Mouse (Mus musculus): ENCODE data around the gene Slc9a6.

Gene Slc9a6

DNA sequence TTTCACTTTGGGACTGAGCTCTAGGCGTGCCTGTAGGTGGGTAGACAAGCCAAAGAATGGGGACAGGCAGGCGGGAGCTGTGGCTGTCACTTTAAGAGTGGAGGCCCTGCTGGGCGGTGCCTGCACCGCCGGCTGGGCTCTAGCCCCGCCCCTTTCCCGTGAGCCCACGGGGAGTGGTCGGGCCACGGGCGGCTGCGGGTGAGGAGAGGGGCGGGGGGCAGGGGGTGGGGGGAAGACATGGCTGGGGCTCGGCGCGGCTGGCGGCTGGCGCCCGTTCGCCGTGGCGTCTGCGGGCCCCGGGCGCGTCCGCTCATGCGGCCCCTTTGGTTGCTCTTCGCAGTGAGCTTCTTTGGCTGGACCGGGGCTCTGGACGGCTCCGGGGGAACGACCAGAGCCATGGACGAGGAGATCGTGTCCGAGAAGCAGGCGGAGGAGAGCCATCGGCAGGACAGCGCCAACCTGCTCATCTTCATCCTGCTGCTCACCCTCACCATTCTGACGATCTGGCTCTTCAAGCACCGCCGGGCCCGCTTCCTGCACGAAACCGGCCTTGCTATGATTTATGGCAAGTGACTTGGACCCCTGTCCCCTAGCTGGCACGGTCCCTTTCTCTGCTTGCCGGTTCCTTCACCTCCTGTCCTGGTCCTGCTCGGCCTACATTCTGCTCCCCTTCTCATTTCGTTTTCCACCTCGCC lies at the start of gene Slc9a6:
Gene Slc9a6, plus strand, starts transcription at position 135 of the 695 bp plus-strand sequence.
- DNase-seq = peak; percentile 82 to 91

DNA sequence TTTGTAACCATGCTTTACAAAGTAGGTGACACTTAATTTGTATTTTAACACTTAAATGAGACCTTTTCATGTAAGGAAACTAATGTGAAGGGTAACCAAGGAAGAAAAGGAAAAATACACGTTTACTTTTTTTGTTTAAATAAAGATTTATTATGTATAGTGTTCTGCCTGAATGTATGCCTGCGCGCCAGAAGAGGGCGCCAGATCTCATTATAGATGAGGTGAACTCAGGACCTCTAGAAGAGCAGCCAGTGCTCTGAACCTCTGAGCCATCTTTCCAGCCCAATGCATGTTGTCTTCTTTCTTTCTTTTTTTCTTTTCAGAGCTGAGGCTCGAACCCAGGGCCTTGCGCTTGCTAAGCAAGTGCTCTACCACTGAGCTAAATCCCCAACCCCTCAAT lies 37.1 kb upstream of the Slc9a6 start:
- peak; percentile 25 to 39 for DNase-seq

DNA sequence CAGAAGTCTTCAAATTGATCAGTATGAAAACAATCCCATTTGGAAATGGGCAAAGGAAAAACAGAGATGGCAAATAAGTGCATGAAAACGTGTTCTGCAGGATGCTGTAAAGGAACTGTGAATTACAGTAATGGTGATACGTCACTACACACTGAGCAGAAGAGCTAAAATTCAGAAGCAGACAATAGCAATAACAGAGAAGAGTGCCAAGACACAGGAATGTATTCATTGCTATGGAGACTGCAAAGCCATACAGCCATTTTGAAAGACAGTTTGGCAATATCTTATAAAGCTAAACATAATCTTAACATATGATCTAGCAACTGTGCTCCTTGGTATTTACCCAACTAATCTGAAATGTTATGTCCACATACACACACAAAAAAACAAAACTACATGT lies 31.4 kb upstream of the Slc9a6 start:
- DNase-seq = no peak

DNA sequence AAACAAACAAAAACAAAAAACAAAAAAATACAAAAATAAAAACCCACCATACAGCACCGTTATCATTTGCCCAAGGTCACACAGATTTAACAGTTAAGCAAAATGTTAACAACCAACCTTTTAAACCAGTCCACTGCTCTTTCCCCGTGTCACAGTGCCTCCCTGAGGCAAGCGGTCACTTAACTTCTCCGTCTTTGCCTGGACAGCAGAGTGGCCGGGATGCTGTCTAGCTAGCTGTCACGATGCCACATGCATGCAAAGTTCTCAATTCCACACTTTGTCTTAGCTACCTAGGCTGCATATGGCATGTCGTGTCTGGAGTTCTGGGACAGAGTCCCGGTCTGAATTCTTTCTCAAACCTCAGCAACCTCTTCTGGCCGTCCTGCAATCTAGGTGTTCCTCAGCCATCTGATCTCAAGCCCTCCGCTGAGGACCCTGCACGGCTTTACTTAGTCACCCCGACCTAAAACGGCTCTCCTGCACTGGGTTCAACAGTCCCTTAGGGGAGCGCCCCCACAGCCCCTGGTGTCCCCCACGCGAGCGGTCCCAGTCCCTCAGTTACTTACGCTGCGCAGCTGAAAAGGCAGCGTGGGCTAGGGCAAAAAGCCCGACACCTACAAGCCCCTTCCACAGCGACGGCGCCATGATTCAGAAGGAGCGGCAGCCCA lies 12.2 kb upstream of the Slc9a6 start:
- peak; percentile 36 to 47 for DNase-seq

DNA sequence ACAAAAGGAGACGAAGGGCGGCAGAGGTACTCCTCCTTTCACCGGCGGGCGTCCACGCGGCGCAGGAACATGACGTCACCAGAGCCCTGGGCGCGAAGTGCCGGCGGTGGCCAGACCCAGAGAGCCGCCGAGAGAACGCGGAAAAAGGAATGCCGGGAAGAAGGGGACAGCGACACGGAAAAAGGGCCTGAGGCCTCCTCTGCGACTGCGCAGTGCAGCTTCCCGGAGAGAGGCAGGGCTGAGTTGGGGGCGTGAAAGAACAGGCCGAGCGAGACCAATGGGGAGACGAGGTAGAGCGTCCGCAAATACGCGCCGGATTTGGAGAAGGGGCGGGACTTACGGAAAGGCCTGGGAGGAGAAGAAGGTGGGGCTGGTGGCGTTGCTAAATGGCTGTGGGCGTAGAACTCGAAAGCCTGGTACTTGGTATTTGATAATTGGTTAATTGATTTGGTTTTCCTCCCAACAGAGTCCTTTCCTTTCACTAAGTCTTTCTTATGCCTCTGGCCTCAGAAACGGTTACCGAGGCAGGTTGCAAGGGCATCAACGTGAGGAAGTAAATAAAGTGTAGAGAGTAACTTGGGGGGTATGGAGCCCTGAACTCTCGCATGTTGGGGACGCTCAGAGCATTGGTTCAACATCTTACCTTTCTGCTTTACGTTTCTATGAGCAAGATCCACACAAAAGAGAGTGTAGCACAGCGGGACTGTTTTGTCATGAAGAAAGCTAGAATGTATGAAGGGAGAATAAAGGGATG lies 11.5 kb upstream of the Slc9a6 start, which contains the start of gene Mmgt1:
Gene Mmgt1, minus strand, starts transcription at position 183 of the 754 bp plus-strand sequence.
- DNase-seq = peak; percentile 93 to 96

DNA sequence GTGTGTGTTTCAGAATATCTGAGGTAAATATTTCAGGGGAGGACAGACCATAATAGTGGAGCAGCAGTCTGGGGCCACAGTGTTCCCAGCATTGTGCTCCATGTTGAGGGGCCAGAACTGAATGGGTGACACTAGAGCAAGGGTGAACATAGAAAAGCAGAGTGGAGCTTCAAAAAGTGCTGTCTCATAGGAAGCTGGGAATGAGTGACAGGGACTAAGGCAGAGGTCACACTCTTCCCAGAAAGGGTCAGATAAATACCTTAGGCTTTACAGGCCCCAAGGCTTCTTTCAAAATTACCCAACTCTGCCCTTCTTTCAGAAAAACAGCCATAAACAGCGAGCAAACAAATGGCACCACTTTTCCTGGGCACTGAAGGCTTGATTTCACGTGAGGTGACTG lies 3.0 kb upstream of the Slc9a6 start:
- DNase-seq = no peak

DNA sequence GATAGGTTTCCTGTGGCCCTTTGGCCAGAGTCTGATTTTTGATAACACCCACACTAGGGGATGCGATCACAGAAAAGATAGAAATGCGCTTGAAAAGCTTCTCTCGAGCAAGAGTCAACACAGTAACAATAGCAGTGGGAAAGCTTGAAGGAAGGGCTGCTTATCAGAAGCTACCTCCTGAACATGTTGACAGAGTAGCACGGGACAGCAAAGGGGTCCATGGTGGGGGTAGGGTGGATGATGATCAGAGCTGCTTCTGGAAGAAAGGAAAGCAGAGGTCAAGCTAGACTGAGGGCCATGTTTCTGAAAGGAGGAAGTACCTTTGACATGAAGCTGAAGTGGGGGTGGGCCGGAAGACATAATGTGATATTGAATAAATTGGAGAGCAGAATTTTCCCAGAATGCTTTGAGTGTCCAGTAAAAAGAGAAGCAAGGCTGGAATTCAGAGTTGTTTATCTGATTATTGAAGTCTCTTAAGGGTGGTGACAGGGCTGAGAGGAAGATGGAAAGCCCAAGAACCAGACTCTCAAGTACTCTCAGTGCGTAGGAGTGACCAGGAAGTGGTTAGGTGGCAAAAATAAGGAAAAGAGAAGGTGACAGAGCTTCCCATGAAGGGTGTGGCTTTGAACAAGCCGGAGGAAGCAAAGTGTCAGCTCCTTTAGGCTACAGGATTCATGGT lies 2.4 kb upstream of the Slc9a6 start:
- DNase-seq = no peak

DNA sequence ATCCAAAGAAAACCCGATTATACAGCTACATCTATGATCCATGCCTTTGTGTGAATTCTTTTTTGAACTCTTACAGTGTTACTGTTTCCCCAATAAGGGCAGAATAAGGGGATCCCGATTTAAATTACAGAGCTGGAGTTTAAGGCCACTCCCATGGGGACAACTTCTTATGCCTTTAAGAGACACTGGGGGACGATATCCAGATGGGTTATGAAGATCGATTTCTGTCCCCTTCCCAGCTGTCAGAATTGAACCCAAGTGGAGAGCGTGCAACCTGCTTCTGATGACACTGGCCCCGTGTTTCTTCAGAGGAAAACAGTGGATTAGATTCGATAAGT lies 303 bp upstream of the Slc9a6 start:
- no peak for DNase-seq

DNA sequence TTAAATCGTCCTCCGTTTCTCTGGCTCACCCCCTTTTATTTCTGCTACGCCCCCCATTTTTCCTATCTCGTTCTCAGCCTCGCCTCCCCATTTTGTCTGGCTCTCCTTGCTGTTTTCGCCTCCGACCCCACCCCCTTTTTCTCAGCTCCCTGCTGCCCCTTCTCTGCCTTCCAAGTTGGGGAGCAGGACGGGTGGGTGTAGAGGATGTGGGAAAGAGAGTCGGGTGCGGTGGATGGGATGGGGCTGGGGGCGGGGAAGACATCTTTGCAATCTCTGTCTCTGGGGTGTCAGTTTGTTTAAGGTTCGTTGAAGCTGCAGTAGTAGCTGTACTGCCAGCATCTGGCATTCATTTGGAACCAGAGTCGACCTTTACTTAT lies 749 bp downstream of the Slc9a6 start:
- DNase-seq = peak; percentile 30 to 40

DNA sequence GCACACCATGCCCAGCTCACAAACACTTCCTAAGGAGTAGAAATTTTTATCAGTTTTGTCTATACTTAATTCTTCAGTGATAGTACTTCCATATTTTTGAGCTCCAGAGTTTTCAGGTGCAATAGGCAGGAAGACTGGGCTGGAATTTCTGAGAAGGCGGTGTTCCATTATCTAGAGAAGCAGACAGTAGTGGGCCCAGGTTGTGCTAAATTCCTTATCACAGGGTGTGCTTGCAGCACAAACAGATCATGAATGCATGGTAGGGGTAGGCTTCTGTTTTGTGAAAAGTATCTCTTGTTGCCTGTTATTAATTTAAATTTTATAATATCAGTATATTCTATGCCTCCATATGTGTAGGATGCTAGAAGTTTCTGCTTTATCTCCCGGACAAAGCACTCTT lies 5.7 kb downstream of the Slc9a6 start:
- DNase-seq = no peak

DNA sequence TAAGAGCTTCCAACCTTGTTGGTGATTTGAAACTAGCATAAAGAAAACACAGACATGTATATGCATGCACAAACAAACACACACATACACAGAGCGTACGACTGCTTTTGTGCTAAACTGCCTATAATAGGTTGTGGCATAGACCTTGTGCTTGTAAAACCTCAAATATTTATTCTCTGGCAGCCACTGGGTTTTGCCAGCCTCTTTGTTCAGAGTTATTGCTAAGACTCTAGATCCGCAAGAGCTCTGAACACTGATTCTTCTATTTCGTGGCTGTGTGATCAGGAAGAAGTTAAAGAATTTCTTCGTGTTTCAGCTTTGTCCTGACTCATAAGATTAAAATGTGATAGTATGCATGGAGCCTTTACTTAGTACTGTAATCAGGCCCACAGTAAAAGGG lies 26.6 kb downstream of the Slc9a6 start:
- no peak for DNase-seq

DNA sequence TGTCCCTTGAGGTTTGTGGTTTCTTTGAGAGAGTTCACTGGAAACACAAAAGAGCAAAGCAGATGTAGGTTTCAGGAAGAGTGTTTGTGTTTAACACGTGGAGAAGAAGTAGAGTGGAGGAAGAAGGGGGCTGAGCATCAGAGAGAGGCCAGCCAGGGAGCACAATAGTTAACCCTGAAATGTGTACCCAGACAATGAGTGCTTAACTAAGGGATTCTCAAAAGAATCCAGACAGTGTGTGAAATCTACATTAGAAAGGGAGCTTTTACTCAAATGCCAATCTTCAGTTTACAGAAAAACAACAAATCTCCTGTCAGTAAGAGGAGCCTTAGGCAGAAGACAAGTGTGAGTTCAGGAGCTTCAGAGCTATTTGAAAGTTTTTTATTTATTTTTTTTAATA lies 30.5 kb downstream of the Slc9a6 start:
- DNase-seq = no peak

DNA sequence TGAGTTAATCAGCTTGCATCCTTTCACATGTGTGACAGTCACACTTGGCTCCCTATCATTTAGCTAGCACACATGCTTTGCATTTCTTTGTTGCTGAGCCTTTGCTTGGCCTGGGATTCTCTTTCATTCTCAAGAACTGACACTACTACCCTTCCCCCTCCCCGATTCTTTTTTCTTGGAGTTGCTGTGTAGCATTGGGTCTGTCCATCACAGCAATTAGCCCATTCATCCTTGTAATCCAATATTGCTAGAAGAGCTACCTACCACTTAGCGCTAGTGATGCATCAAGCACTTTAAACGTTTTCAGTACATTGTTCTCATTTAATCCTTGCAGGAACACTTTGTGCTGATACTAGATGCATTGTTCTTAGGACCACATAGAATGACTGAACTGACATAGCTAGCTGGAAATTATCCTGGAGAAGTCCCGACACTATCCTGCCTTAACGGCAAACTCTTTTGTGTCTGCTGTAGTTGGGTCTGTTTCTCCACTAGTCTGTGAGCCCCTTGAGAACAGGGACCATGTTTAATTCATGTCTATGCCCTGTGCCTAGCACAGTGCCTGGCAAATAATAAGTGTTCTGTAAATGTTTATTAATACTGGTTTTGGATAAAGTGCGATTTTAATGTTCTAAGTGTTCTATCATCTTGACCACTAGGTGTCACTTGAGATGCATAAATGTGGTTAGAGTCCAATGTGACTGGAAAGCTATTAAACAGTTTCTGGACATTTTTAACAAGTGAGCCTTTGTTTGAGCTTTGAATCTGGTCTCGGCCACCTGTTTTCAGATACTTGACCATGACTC lies 40.2 kb downstream of the Slc9a6 start:
- DNase-seq = peak in 1 of 2 experiments; percentile 35

DNA sequence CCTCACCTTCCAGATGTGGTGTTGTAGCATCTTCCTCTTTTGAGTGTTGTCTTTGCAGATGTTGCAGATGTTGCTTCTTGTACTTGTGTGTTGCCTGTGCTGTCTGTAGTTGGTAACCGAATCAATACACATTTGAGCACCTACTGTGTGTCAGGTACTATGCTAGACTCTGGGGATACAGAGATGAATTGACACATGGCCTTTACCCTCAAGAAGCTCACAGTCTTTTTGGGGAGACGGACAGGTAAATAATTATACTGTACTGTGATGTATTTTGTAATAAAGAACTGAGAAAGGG lies 40.7 kb downstream of the Slc9a6 start:
- DNase-seq = no peak

DNA sequence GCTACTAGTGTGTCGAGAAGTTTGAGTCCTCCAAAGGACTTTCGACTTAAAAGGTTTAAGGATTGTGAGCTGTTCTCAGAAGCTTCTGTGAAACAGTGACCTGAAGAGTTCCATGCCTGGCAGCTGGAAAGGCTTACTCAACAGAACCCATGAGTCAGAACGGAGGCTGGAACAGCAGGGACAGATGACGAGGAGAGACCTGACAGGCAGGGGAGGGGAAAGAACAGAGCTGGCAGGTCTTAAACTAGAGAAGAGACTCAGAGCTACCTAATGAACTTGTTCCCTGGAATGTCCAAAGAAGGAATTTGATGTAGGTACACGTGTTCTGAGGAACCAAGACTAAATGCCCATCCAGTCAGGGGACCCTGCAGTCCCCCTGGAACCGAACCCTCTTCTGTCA lies 41.3 kb downstream of the Slc9a6 start:
- no peak for DNase-seq

DNA sequence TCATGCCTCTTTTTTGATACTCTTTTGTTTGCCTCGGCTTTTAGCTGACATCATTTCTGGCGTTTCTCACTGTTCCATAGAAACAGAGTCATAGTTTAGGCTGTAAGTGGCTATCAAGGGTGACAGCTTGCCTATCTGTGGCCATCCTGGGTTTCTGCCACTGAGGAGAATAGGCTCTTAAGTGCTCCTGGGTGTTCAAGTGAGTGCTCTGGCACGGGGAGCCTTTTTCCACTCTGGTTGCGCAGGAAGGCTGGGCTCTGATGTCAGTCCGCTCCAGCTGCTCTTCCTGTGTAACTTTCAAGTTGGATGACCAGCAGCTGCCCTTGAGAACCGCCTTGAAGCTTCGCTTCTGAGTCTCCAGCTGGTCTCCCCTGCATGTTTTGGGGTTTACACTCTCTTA lies 42.2 kb downstream of the Slc9a6 start:
- DNase-seq = peak in 1 of 2 experiments; percentile 10

DNA sequence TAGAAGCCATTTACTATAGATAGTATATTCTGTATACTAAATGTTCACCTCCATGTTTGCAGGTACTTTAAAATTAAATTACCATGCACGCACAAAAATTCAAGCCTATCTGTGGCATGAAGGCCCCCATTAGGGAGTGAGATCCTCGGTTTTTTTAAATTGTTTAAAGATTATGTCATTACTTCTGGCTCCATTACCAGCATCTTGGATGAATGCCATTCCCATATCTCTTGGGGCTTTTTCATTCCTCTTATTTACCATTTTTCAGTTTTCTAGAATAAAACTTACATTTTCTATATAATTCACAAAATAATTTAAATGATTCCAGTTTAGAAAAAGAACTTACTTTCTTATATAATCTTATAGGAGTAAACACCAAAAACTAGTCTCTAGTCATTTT lies 46.1 kb downstream of the Slc9a6 start:
- no peak for DNase-seq

DNA sequence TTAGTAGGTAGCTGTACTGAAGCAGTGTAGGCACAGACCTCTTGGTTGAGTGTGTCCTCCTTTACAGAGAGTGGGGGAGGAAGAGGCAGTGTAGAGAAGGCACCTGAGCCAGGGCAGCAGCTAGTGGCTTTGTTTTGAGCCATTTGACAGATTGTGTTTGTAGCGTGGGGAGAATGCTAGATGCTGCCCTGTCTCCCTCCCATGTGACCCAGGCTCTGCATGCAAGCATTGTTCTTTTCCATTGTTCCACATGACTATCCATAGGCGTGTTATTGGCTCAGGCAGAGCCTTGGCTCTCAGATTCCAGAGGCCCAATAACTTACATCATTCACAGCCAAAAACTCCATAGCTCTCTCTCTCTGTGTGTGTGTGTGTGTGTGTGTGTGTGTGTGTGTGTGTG lies 49.7 kb downstream of the Slc9a6 start:
- no peak for DNase-seq

DNA sequence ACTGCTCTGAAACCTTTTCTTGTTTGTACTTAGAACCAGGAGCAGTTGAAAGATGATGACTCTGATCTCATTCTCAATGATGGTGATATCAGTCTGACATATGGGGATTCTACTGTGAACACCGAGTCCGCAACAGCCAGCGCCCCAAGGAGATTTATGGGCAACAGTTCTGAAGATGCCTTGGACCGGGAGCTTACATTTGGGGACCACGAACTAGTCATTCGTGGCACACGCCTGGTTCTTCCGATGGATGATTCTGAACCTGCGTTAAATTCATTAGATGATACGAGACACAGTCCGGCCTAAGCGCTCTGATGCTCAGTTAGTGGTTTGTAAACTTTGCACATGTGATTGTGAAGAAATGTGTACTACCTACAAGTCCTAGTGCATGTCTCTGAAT lies 51.6 kb downstream of the Slc9a6 start:
- no peak for DNase-seq

DNA sequence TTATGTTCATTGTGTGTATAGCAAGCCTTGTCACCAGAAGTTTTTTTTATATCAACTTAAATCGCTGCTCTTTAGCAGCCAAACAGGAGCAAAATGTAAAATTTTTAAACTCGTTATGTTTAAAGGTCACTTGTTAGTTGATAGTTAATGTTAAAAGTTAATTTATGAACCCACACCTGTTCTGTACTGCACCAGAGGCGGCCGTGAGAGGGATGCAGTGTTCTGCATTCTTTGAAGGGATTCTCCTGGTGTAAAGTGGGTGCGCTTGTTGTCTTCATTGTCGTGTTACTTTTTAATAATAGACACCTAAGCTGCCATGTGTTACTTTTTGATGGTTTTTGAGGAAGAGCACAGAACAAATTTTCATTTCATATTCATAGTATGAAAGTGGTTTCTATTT lies 52.8 kb downstream of the Slc9a6 start:
- no peak for DNase-seq

DNA sequence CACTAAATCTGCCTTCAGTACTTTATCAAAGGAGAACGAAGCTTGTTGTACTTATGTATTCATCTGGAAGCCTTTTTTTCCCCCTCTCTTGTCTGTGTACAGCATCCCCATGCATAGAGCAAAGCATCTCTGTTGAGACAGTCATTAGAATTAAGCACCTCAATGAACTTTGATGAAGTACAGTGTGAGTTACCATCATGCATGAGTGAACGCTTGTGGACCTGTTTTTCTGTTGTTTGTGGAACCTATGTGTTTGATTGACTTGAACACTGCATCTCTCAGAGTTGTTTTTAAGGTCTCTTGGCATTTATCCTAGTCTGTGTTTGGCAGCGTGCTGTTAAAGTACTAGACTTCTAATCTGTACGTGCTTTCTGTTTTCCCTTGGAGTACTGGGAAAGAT lies 53.8 kb downstream of the Slc9a6 start:
- no peak for DNase-seq

DNA sequence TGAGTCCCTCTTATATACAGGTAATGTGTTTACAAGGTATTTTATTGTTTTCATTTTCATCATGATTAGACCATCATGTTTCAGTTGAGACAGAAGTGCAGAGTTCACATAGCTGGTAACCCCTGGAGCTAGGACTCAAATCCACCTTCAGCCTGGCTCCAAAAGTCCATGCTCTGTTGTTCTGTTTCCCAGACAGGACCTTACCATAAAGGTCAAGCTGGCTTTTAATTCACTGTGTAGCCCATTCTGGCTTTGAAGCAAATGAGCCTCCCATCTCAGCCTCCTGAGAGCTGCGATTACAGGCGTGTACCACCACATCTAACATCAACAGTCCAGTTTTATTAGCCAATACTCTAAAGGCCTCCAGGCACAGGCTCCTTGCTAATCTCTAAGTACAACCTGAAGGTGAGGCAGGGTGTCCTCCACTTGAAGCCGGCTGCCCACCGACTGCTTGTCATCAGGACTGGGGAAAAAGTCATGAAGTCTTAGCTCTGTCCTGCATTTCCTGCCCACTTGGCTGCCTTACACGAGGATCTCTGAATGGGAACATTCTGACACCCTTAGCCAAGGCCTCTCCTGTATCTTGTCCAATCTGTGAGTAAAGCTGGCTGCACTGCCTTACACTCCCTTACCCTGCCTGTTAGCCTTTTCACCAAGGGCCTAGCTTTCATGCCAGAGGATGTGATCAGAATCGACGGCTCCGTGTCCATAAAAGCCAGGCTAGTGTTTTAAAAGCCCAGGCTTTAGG lies 55.8 kb downstream of the Slc9a6 start:
- DNase-seq = no peak

Measured in cerebellum, postnatal 10 days (tissue).